Mouse (Mus musculus) midbrain, embryonic 15.5 days (tissue): ENCODE measurements around the gene Rnf6. TPM values are rescaled to one million over a fixed set of nuclear protein-coding genes. Genes with fewer than 3 reads are reported as not detected.

ENCODE experiments used
- ATAC-seq: fragments of 200-750 bp; cut with Nextera tagmentation; replicated peaks from 2 replicates; pipeline ENCODE4 v1.8.0; 2017; ENCODE audit warnings: moderate TSS enrichment
- H3K27ac ChIP-seq: fragments of 300-500 bp; sonication (generic); 2 replicates; pipeline ENCODE4 v1.5.1; 2015; ENCODE audit warnings: mild to moderate bottlenecking, inconsistent platforms
- H3K27me3 ChIP-seq: fragments of 300-500 bp; sonication (generic); replicated peaks from 2 replicates; pipeline ENCODE4 v1.6.1; 2015; ENCODE audit warnings: inconsistent platforms
- H3K36me3 ChIP-seq: fragments of 300-500 bp; sonication (generic); replicated peaks from 2 replicates; pipeline ENCODE4 v1.6.1; 2015; ENCODE audit warnings: inconsistent platforms
- H3K4me1 ChIP-seq: fragments of 300-500 bp; sonication (generic); 2 replicates; pipeline ENCODE4 v1.6.1; 2015; ENCODE audit warnings: inconsistent platforms
- H3K4me2 ChIP-seq: fragments of 300-500 bp; sonication (generic); 2 replicates; pipeline ENCODE4 v1.6.1; 2015; ENCODE audit warnings: inconsistent platforms, mild to moderate bottlenecking, moderate library complexity
- H3K4me3 ChIP-seq: fragments of 300-500 bp; sonication (generic); 2 replicates; pipeline ENCODE4 v1.5.1; 2015; ENCODE audit warnings: mild to moderate bottlenecking, inconsistent platforms
- H3K9ac ChIP-seq: fragments of 300-500 bp; sonication (generic); 2 replicates; pipeline ENCODE4 v1.6.1; 2015; ENCODE audit warnings: mild to moderate bottlenecking, inconsistent platforms
- H3K9me3 ChIP-seq: fragments of 300-500 bp; sonication (generic); 2 replicates; pipeline ENCODE4 v1.6.1; 2016; ENCODE audit warnings: inconsistent platforms
- WGBS: fragments of 180-500 bp; shearing (Covaris S2); methylation state at CpG from one replicate; pipeline ENCODE4 v1.1.7; 2015; ENCODE audit warnings: mixed read lengths; 5-methylcytosine and 5-hydroxymethylcytosine counted together
- polyA plus RNA-seq: library from polyadenylated mRNA; unstranded; fragments of >200 nt; fragmentation: Nextera tagmentation; extraction: Ambion mirVana; gene quantifications from 2 replicates; pipeline ENCODE4 v1.2.1, GENCODE M21; 2015

Gene Rnf6
- polyA plus RNA-seq, 1 experiment from 2014 or later: 33.6 TPM

DNA sequence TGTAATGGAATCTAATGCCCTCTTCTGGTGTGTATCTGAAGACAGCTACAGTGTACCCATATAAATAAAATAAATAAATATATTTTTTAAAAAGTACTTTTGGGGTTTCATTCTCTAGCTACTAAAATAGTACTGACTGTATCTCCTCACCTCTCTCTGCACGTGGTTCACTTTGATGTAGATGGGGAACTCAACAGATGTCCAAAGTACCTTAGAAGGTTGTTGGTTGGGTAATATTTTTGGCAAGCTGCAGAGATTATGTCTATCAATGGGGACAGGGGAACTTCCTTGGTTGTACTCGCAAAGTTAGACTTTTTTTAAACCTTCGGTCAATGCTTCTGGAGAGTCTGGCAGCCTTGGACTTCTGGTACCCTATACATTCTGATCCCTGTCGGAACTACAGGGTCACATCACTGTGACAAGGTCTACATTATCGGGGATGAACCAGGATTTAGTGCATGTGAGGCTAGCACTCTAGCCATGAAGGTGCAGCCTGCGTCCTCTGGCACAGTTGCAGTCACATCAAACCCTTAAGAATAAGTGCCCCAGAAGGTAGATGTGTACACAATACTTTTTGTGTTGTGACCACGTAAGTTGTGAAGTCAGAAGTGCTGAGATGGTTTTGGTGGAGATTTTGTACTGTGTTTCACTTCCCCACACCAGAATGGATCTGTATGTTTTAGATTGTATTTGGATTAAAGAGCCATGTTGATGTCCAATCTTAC, 24.5 kb upstream of the Rnf6 start:
- no peak for ATAC-seq
- no peaks in the 10 kb centered on the region for H3K4me1 ChIP-seq
- H3K27me3 ChIP-seq: no peaks in the 10 kb centered on the region
- no peak overlapping the region for H3K9ac ChIP-seq
- no peaks in the 10 kb centered on the region for H3K36me3 ChIP-seq
- no peak overlapping the region for H3K4me3 ChIP-seq
- H3K4me2 ChIP-seq: no peak overlapping the region
- no peak overlapping the region for H3K27ac ChIP-seq
- 94% methylated on average over 7 of the region's 7 CpGs for WGBS
- H3K9me3 ChIP-seq: no peaks in the 10 kb centered on the region

- Histone ChIP-seq H3K27me3 (no peaks in the 10 kb centered on the region), H3K4me1 (no peaks in the 10 kb centered on the region), H3K36me3 (no peaks in the 10 kb centered on the region), H3K9me3 (no peaks in the 10 kb centered on the region), H3K27ac (no peak overlapping the region), H3K9ac (no peak overlapping the region), H3K4me2 (no peak overlapping the region), H3K4me3 (no peak overlapping the region)
- no peak for ATAC-seq
- 96% methylated on average over 4 of the region's 4 CpGs for WGBS
Measured at GRCm38 (mm10) chr5:146245193-146245592, 23.8 kb upstream of the Rnf6 start.

DNA sequence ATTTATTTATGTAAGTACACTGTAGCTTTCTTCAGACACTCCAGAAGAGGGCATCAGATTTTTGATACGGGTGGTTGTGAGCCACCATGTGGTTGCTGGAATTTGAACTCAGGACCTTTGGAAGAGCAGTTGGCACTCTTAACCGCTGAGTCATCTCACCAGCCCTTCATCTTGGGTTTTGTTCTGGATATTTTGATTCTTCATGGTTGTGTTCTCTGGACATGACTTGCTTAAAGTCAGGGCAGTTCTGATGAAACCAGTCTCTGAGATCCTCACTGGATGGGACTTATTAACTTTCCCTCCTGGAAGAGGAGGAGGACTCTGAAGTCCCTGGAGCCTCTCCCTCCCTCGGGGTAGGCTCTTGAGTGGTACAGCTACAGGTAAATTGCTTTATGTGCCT, 19.8 kb upstream of the Rnf6 start:
- Histone ChIP-seq H3K9ac (no peak overlapping the region), H3K9me3 (no peaks in the 10 kb centered on the region), H3K27me3 (no peaks in the 10 kb centered on the region), H3K36me3 (no peaks in the 10 kb centered on the region), H3K4me1 (peaks cover 3% of the 10 kb centered on the region; the same call in 1 of the 2 replicates), H3K4me2 (no peak overlapping the region), H3K27ac (no peak overlapping the region), H3K4me3 (no peak overlapping the region)
- ATAC-seq: no peak
- WGBS: 96% methylated on average over 3 of the region's 3 CpGs

- 92% methylated on average over 2 of the region's 2 CpGs for WGBS
- Histone ChIP-seq H3K36me3 (no peaks in the 10 kb centered on the region), H3K4me3 (no peak overlapping the region), H3K27ac (no peak overlapping the region), H3K9ac (no peak overlapping the region), H3K4me1 (peaks cover 3% of the 10 kb centered on the region; the same call in 1 of the 2 replicates), H3K9me3 (no peaks in the 10 kb centered on the region), H3K27me3 (no peaks in the 10 kb centered on the region), H3K4me2 (no peak overlapping the region)
- ATAC-seq: no peak
Measured at GRCm38 (mm10) chr5:146240771-146241170, 19.4 kb upstream of the Rnf6 start.

DNA sequence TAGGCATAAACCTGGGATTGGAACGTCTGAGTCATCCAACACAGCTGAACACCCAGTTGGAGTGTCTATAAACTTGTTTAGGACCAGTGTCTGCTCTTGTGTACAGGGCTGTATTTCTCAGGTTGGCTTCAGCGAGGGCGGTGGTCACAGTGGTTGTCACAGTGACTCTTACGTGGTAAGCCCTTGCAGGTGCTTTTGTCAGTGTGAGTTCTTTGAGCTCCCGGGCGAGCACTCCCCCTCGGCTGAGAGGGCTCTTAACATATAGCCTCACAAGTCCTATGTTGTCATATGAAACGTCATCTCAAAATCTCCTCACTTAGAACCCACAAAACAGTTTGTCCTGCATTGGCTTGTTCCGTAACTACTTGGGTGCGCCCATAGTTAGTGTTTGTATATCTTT, 16.9 kb upstream of the Rnf6 start:
- Histone ChIP-seq H3K4me1 (peaks cover 16% of the 10 kb centered on the region), H3K27me3 (no peaks in the 10 kb centered on the region)

GRCm38 (mm10) chr5:146234336-146234735, 13.0 kb upstream of the Rnf6 start:
- no peak overlapping the region; the same call in 1 of the 2 replicates for H3K4me2 ChIP-seq

More for the DNA sequence above, 16.9 kb upstream of the Rnf6 start:
- WGBS: 89% methylated on average over 10 of the region's 10 CpGs
- Histone ChIP-seq H3K9ac (no peak overlapping the region), H3K4me2 (no peak overlapping the region), H3K9me3 (no peaks in the 10 kb centered on the region), H3K27ac (no peak overlapping the region), H3K4me3 (no peak overlapping the region), H3K36me3 (no peaks in the 10 kb centered on the region)
- ATAC-seq: no peak

DNA sequence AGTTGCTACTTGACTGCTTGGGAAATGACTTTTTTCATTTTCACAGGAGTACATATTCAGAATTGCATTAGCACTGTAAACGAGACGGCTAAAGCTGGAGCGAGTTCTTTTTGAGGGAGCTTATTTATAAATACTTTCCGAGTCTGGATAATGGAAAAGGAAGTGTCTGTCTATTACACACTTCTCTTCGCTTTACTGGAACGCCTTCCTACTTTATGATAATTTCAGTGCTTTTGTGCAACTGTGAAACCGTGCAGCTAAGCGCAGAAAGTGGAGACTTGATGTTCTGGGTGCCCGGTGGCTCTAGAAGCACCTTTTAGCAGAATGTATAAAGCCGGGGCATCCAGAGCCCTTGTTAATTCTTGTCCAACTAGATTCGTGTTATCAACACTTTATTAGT, 11.5 kb upstream of the Rnf6 start:
- no peak for ATAC-seq
- 61% methylated on average over 11 of the region's 11 CpGs for WGBS
- no peaks in the 10 kb centered on the region for H3K36me3 ChIP-seq

More at GRCm38 (mm10) chr5:146234336-146234735, 13.0 kb upstream of the Rnf6 start:
- Histone ChIP-seq H3K36me3 (no peaks in the 10 kb centered on the region), H3K27me3 (no peaks in the 10 kb centered on the region), H3K9ac (no peak overlapping the region), H3K27ac (no peak overlapping the region), H3K9me3 (no peaks in the 10 kb centered on the region), H3K4me3 (no peak overlapping the region), H3K4me1 (peaks cover 33% of the 10 kb centered on the region)
- no peak for ATAC-seq
- WGBS: 82% methylated on average over 1 of the region's 1 CpGs

DNA sequence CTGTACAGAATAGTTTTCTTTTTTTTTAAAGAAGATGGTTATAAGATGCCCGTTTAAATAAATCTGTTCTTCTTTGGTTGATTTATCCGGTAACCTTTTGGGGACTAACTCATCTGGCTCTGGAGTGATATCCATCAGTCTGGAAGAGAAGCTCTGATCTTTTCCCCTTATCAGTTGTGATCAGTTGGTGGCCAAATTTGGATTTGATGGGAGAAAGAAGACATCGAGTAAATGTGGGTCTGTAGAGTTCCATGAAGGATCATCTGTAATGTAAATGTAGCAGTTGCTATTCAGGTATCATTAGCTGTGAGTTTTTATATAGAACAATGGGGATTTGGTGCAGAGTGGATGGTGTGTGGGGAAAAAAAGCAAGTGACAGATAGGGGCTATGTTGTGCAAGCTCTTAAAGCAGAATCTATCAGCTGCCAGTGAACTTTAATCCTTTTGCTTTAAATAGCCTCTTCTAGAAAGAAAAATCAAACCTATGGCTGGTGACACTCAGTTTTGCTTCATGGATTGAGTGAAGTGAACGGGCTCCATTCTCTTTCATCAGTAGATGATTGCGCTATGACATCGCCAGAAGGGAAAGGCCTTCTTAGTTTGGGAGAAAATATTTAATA, 10.8 kb upstream of the Rnf6 start:
- Histone ChIP-seq H3K4me3 (peak overlapping the region; percentile 91), H3K27ac (peak overlapping the region; percentile 24; the same call in 1 of the 2 replicates), H3K9ac (peak overlapping the region; percentile 79), H3K36me3 (no peaks in the 10 kb centered on the region), H3K4me2 (peak overlapping the region; percentile 65), H3K27me3 (no peaks in the 10 kb centered on the region), H3K9me3 (no peaks in the 10 kb centered on the region), H3K4me1 (peaks cover 32% of the 10 kb centered on the region)
- 25% methylated on average over 6 of the region's 6 CpGs for WGBS
- ATAC-seq: no peak

More for the DNA sequence above, 11.5 kb upstream of the Rnf6 start:
- Histone ChIP-seq H3K27ac (no peak overlapping the region), H3K27me3 (no peaks in the 10 kb centered on the region), H3K9me3 (no peaks in the 10 kb centered on the region), H3K4me3 (peak overlapping the region; percentile 91), H3K4me2 (peak overlapping the region; percentile 65), H3K9ac (peak overlapping the region; percentile 79), H3K4me1 (peaks cover 33% of the 10 kb centered on the region)

- 0% methylated on average over 19 of the region's 19 CpGs for WGBS
- ATAC-seq: peak; percentile 24; the same call in 1 of the 2 replicates
Measured at GRCm38 (mm10) chr5:146231655-146231996, 10.3 kb upstream of the Rnf6 start.

GRCm38 (mm10) chr5:146230864-146231654, 9.7 kb upstream of the Rnf6 start, which contains the start of gene Cdk8:
Cdk8 (plus strand) TSS chr5:146231230.
- ATAC-seq: peak; percentile 94
- H3K4me1 ChIP-seq: peaks cover 30% of the 10 kb centered on the region
- WGBS: under 1% methylated on average over 81 of the region's 102 CpGs
- no peaks in the 10 kb centered on the region for H3K9me3 ChIP-seq
- peak within 1 kb of the TSS; percentile 91 for H3K4me3 ChIP-seq
- no peaks in the 10 kb centered on the region for H3K27me3 ChIP-seq
- peak within 1 kb of the TSS; percentile 96 for H3K27ac ChIP-seq
- peak within 1 kb of the TSS; percentile 79 for H3K9ac ChIP-seq
- no peaks in the 10 kb centered on the region for H3K36me3 ChIP-seq
- H3K4me2 ChIP-seq: peak within 1 kb of the TSS; percentile 65

More at GRCm38 (mm10) chr5:146231655-146231996, 10.3 kb upstream of the Rnf6 start:
- Histone ChIP-seq H3K9ac (peak overlapping the region; percentile 79), H3K4me2 (peak overlapping the region; percentile 65), H3K4me1 (peaks cover 30% of the 10 kb centered on the region), H3K4me3 (peak overlapping the region; percentile 91), H3K27ac (peak overlapping the region; percentile 96), H3K9me3 (no peaks in the 10 kb centered on the region), H3K27me3 (no peaks in the 10 kb centered on the region), H3K36me3 (no peaks in the 10 kb centered on the region)

GRCm38 (mm10) chr5:146229869-146230650, 8.7 kb upstream of the Rnf6 start:
- H3K9ac ChIP-seq: peak overlapping the region; percentile 79

More at GRCm38 (mm10) chr5:146229869-146230650, 8.7 kb upstream of the Rnf6 start:
- peak; percentile 12 for ATAC-seq
- H3K9me3 ChIP-seq: no peaks in the 10 kb centered on the region
- peaks cover 30% of the 10 kb centered on the region for H3K4me1 ChIP-seq
- H3K27ac ChIP-seq: peak overlapping the region; percentile 96
- no peaks in the 10 kb centered on the region for H3K27me3 ChIP-seq
- 58% methylated on average over 17 of the region's 17 CpGs for WGBS
- H3K36me3 ChIP-seq: no peaks in the 10 kb centered on the region
- H3K4me3 ChIP-seq: peak overlapping the region; percentile 91
- peak overlapping the region; percentile 65 for H3K4me2 ChIP-seq
